Mouse (Mus musculus) frontal cortex, postnatal 25 days (tissue): ENCODE data around the gene Yars.
"Not testable (repeated sequence)": the region's sequence is repeated elsewhere in the genome, so short reads cannot be mapped to it uniquely, and the experiment has no call there.

Experiments
- DNase-seq, 2 experiments: peaks; one replicate each; pipeline ENCODE4 v3.0.0; 2022; ENCODE audit warnings: low spot score in 2 of 2

Gene Yars

GRCm38 (mm10) chr4:129188803-129189541 is 588 bp upstream of the Yars start:
- DNase-seq = peak in 1 of 2 experiments; percentile 35

- no peak for DNase-seq
Observed at GRCm38 (mm10) chr4:129190538-129190937, 978 bp downstream of the Yars start.

- DNase-seq = no peak
Observed at GRCm38 (mm10) chr4:129191691-129192090, 2.1 kb downstream of the Yars start.

DNA sequence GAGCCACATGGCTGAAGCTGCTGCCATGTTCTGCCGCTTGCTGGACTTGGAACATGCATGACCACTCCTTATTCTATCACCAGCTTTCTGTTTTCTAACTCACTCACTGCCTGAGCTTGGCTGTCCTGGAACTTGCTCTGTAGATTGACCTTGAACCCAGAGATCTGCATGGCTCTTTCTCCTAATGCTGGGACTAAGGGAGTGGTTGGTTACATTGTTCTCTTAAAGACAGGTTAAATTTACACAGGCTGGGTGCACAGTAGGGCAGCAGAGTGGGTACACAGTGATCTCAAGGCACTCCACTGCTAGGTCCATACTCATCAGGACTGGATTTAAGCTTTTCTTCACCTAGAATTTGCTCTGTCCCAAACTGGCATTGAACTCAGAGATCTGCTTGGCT is 4.7 kb downstream of the Yars start:
- no peak for DNase-seq

DNA sequence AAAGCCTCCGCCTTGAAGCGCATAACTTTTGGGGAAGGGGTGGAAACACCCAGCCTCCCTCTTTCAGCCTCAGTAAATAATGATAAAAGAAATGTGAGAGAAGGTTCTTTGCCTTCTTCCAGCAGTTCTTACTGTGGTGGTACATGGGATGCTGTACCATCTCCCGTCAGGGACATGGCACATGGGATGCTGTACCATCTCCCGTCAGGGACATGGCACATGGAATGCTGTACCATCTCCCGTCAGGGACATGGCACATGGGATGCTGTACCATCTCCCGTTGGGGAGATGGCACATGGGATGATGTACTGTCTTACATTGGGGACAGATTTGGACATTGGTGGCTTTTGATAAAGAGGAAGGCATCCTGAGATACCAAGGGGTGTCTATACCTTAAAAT is 8.0 kb downstream of the Yars start:
- no peak for DNase-seq

DNA sequence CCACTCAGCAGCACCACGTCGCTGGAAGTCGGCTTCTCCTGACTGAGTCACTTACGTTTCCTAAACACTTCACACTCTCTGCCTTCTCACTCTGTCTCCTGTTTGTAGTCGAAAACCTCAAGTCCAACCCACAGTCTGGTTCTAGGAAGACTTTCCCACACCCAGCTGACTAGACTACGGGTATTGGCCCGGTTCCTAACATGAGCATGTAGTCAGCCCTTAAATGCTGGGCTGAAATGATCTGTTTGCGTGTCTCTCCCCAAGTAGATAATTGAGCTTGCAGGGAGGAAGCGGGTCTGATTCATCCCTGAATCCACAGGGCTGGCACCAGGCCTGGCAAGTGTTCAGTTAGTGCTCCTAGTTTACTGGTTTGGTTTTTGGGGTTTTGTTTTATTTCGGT is 15.1 kb downstream of the Yars start:
- DNase-seq = no peak

- DNase-seq = no peak
Observed at GRCm38 (mm10) chr4:129206792-129207191, 17.2 kb downstream of the Yars start.

DNA sequence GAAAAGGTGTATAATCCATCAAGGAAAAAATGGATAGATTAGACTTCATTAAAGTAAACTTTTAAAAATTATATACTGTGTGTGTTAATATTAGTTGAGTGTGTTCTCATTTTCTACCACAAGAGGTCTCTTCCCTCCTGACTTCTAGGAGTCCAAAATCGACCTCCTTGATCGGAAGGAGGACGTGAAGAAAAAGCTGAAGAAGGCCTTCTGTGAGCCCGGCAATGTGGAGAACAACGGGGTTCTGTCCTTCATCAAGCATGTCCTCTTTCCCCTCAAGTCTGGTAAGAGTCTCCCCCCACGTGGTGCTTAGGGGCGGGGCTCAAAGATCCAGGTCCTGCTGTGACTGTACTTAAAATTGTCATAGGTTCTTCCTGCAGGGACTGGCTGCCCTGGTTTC is 19.9 kb downstream of the Yars start:
- DNase-seq = no peak

DNA sequence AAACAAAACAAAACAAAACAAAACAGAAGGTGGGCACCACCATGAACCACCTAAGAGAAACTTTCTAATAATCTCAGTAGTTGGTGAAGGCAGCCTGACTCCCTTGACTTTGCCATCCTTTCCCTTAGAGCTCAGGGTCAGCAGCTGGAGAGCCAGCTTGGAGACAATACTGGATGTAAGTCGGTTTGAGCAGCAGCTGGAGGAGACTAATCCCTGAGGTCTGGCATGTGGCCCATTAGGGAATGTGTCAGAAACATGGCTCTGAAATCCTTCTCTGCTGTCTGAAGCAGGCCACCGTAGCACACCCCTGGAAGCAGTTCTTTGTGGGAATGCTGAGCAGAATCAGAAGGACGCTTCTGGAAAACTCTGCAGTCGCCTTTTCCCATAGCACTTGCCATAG is 21.9 kb downstream of the Yars start:
- no peak for DNase-seq

GRCm38 (mm10) chr4:129212486-129212885 is 22.9 kb downstream of the Yars start:
- DNase-seq = not testable (repeated sequence)

DNA sequence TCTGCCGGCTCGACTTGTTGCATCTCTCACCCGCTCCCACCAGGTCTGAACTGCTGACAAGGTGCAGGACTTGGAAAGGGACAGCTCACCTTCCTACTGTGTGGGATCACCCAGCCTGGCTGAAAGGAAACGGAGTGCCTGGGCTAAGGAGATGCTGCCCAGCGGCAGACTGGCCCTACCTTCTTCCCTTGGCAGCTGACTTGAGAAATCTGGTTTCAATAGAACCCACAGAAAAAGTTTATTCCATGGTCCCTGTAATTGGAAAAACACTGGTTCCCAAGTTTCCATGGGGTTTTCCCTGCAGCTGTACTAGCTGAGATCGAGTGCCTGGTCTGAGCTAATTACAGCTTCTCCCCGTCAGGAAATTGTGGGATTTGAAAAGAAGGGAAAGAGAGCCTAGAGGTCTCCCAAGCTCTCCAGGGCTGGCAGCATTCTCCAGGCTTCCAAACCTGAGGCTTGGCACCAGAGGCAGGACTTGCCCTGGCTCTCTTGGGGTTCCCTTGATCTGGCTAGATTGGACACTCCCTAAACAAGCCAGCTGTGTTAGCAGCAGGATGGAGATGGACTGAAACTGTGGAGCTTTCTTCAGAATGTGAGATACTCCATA is 29.1 kb downstream of the Yars start:
- DNase-seq = no peak

DNA sequence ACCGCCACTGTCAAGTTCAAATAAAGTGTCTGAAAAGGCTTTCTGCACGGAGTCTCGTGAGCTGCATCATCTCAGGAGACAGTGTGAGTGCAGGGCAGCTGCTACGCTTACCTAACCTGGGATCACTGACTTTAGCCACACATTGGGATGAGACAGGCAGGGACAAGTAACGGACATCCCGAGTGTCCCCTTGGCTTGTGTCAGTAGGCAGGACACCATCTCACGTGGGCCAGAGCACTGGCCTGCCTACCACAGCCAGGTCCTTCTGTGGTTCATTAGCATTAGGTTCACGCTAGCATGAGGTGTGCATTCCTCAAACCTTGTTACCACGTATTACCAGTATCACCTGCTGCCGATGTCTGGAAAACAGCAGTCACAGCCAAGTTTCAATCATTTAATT is 29.6 kb downstream of the Yars start:
- no peak for DNase-seq

GRCm38 (mm10) chr4:129220376-129221089 is 31.0 kb downstream of the Yars start:
- DNase-seq = no peak

DNA sequence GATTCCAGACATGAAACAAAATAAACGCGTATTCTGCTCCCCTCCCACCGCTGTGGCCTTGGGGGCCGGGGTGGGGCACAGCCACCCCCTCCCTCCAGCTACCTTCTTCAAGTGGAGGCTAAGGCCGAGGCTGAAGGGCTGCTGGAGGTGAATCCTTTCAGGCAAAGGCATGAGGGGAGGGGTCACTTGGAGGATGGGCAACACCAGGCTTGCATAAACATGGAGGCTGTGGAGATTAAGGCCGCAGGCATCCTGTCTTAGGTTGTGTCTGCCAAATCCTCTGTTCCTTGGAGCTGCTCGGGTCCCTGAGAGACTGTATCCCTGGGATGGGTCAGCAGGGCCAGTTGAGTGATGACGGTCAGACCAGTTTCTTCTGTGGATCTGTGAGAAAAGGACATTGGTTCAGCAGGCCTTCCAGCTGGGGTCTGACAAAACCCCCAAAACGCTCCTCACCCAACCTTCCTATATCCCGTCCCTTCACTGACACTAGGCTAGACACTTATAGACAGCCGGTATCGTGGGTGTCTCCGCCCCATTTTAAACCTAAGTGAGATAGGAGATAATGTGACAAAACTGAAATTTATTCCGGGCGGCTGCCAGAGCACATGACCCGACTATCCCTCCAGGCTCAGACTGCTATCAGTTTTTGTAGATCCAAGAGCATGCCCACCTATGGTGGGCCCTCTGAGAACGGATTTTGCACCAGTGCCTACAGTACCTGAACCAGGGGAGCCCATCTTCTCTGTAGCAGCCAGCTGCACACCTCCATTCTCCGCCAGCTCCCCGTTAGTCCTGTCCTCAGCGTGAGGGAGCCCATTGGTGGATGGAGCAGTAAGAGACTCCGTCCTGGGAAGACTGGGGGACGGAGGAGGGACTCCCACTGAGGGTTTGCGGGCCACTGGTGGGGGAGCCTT is 31.8 kb downstream of the Yars start:
- no peak for DNase-seq

DNA sequence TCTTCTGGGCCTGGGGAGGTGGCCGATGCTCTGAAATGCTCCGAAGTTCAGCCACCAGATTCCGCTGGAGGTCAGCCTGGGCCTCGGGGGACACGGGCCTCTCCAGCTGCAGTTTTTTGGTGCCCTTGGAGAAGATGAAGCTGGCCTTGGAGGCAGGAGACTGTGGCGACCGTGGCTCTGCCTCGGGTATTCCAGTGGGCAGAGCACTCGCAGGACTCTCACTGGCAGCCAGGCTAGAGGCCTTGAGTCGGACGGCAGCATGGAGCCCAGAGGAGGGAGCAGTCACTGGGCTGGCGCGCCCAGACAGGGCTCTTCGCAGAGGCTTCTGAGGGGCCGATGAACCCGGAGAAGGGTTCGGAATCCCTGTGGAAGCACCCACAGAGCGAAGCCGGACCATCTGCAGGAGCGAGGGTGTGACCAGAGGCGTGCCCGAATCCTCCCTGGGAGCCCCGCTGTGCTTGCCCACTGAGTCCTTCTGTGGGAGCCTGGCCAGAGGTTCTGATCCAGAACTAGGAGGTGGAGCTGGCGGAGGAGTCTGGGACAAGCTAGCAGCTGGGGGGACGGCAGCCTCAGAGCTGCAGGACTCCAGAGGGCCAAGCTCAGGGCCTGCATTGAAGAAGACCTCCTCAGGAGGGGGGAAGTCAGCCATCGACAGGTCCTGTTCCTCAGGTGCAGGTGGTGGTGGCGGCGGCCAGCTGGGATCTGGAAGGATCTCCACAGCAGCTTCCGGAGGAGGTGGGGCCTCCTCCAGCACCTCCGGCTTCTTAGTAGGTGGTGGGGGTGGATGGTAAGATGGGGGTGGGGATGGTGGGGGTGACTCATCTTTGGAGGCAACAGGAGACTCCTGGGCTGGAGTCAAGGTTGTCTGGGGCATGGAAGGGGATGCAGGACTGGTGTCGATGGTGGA is 32.7 kb downstream of the Yars start:
- no peak for DNase-seq

DNA sequence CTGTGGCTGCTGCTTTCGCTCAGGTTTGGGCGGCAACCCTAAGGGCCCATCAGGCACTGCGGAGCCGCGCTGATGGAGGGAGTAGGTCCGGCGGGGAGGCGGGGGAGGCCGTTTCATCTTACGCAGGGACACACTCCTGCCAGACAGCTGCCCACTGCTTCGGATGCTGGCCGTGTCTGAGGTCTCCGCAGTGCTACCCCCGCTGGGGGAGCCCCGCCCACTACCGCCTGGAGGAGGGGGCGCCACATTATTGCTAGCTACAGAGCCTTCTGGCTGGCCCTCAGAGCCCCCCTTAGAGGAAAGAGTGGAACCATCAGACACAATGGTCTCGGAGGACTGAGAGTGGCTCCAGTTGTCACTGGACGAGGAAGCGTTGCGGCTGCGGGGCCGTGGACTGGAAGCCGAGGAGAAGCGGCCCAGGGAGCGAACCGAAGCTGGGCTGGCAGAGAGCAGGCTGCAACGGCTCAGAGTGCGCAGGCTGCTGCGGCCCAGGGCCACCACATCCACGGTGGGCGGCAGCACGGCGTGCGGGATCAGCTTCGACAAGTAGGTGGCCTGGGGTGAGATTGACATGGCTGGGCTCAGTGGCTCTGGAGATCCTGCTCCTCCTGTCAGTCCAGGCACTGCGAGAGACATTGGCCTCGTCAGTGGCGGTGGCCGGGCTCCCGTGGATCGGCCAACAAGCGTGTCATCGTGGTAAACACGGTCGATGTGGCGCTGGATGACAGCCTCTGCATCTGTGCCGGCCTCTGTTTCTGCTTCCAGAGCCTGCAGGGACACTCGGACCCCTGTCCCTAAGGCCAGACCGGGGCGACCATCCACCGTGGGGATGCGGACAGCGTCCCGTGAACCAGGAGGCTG is 34.1 kb downstream of the Yars start:
- no peak for DNase-seq

DNA sequence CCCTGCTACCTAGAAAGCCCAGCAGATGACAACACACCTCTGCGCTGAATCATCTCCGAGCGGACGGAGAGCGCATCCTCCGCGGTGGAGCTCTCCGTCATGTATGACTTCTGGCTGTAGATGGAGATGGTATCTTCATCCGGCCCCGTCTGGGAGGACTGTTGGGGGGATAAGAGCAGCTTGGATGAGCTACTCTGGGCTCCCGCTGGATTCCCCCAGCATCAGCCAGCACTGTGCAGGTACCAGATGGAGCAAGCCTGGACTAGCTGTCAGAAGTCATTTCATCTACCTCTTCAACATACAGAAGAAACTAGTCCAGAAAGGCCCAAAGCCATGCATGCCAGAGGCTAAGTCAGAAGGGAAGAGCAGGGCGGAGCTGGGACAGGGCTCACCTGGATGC is 35.8 kb downstream of the Yars start:
- DNase-seq = no peak

GRCm38 (mm10) chr4:129226441-129226963 is 36.9 kb downstream of the Yars start:
- DNase-seq = no peak

DNA sequence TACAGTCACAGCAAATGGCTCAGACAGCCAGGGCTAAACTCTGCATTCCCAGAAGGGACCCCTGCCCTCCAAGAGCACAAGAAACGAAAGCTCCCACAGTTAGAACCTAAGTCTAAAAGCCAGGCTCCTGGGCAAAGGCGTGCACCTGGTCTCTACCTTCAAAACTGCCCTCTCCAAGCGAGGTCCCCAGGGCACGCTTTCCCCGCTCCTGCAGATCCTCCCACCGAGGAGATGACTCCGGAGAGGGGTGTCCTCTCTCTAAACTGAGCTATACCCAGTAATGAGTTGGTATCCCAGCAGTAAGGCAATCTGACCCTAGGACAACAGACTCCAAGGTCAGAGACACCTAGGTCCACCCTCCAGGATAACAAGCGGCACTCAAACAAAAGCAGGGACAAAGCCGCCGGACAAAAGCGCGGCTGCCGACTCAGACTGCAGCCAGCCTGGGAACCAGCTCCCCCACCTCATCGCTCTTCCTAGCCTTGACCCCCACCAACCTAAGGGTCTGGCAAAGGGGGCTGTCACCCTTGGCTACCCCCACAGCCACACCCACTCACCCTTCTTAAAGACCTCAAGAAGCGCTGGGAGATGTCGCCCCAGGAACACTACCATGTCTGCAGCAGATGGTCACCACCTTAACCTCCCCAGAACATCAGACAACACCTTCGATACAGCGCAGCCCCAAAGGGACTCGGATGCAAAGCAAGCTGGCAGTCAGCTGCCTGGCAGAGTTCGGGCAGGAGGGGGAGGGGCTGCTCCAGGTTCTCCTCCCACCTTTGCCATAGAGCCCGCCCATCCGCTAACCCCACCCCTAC is 37.8 kb downstream of the Yars start:
- no peak for DNase-seq
